Mouse (Mus musculus): ENCODE data around the gene Strip2. TPM values are rescaled to one million over a fixed set of nuclear protein-coding genes. Genes with fewer than 3 reads are reported as not detected.

The Strip2 gene
- 0.84 and 0.96 TPM in 2 replicates for polyA plus RNA-seq (2016; fragmentation: Nextera tagmentation; extraction: Ambion mirVana)

DNA sequence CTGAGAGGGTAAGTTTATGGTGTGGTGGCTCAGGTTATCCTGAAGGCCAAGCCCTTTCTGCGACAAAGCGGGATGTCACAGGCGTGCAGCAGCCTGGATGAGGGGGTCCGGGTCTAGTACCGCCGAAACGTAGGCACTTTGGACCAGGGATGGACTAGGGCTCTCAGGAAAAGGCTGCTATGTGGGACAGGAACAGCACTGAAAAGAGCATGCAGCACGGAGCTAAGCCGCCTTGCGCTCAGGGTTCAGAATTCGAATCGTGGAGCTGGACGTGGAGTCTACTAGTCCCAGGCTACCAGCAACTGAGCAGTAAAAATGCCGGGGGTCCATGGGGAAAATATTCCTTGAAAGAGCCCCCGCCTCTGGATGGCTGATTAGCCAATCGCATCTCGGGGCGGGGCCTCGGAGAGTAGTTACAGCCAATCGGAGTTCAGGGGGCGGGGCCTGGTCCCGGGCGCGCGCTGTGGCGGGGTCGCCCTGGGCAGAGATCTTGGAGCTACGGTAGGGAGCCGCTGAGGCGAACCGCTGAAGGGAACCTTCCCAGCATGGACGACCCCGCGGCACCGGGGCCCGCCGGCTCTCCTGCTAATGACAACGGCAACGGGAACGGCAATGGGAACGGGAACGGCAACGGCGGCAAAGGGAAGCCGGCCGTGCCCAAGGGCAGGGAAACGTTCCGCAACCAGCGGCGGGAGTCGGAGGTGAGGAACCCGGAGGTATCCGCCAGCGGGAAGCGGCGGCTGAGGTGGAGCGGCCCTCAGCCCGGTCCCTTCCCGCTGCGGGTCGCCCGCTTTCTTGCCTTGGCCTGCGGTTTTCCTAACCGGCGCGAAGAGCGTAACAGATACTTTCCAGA is at the start of gene Strip2:
Gene Strip2, plus strand, starts transcription at position 483 of the 853 bp plus-strand sequence.
- H3K4me3 ChIP-seq: peak within 1 kb of the TSS; percentile 65
- ATAC-seq (ENCODE audit: low FRiP score, low read depth): peak; percentile 99
- H3K27ac ChIP-seq (replicated peaks): no peak within 1 kb of the TSS; the same call in 1 of the 2 replicates
- peak within 1 kb of the TSS; percentile 94 for H3K4me2 ChIP-seq (replicated peaks)
- no peaks in the 10 kb centered on the region for H3K9me3 ChIP-seq
- H3K4me1 ChIP-seq: peaks cover 3% of the 10 kb centered on the region; the same call in 1 of the 2 replicates
- peaks cover 35% of the 10 kb centered on the region for H3K27me3 ChIP-seq
- H3K9ac ChIP-seq (replicated peaks): peak within 1 kb of the TSS; percentile 63
- WGBS: 1% methylated on average over 67 of the region's 67 CpGs
- H3K36me3 ChIP-seq: no peaks in the 10 kb centered on the region

- Histone ChIP-seq H3K9me3 (no peaks in the 10 kb centered on the region), H3K4me3 (no peak overlapping the region), H3K27me3 (no peaks in the 10 kb centered on the region), H3K9ac (replicated peaks) (no peak overlapping the region), H3K27ac (replicated peaks) (no peak overlapping the region), H3K4me1 (peaks cover 7% of the 10 kb centered on the region; the same call in 1 of the 2 replicates), H3K4me2 (replicated peaks) (no peak overlapping the region), H3K36me3 (no peaks in the 10 kb centered on the region)
- whole genome bisulfite sequencing: 47% methylated on average over 2 of the region's 2 CpGs
- ATAC-seq (ENCODE audit: low FRiP score, low read depth): no peak
Observed at GRCm38 (mm10) chr6:29868341-29868895, 48.4 kb upstream of the Strip2 start.

DNA sequence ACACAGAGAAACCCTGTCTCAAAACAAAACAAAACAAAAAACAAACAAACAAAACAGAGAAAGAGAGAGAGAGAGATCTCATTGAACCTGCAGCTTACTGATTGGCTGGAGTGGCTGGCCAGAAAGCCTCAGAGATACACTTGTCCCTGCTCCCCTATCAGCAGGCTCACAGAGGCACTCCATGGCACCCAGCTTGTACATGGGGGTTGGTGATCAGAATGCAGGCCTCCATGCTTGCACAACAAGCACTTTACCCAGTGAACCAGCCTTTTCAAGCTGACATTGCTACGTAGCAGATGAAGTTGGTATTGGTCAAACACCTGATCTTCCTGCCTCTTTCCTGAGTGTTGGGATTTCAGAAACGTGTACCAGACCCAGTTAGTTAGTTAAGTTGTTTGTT is 43.2 kb upstream of the Strip2 start:
- no peaks in the 10 kb centered on the region for H3K9me3 ChIP-seq
- H3K9ac ChIP-seq (replicated peaks): no peak overlapping the region
- H3K4me1 ChIP-seq: peaks cover 7% of the 10 kb centered on the region; the same call in 1 of the 2 replicates
- no peak for ATAC-seq (ENCODE audit: low FRiP score, low read depth)
- H3K27me3 ChIP-seq: no peaks in the 10 kb centered on the region
- no peak overlapping the region for H3K4me3 ChIP-seq
- no peak overlapping the region for H3K4me2 ChIP-seq (replicated peaks)
- 83% methylated on average over 2 of the region's 2 CpGs for WGBS
- H3K27ac ChIP-seq (replicated peaks): no peak overlapping the region
- H3K36me3 ChIP-seq: no peaks in the 10 kb centered on the region

GRCm38 (mm10) chr6:29875576-29875975 is 41.2 kb upstream of the Strip2 start:
- Histone ChIP-seq H3K4me1 (no peaks in the 10 kb centered on the region), H3K27me3 (no peaks in the 10 kb centered on the region), H3K9ac (replicated peaks) (no peak overlapping the region), H3K27ac (replicated peaks) (no peak overlapping the region), H3K9me3 (no peaks in the 10 kb centered on the region), H3K4me3 (no peak overlapping the region), H3K4me2 (replicated peaks) (no peak overlapping the region), H3K36me3 (peaks cover 6% of the 10 kb centered on the region; the same call in 1 of the 2 replicates)
- WGBS: 91% methylated on average over 5 of the region's 5 CpGs
- no peak for ATAC-seq (ENCODE audit: low FRiP score, low read depth)

DNA sequence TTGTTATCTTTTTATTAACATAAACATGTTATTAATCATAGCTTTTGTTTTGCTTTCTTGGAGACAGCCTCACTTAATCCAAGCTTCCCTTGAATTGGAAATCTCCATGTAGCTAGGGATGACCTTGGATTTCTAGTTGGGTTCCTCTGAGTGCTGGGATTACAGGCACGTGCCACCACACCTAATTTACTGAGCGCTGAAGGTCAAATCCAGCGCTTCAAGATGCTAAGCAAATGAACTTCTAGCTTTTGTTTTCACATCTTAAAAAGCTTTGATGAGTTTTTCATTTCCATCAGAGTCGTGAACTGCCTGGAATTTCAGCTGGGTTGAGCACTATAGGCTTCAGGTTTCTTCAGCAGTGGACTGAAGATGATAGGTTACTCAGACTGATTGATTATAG is 40.0 kb upstream of the Strip2 start:
- no peaks in the 10 kb centered on the region for H3K9me3 ChIP-seq
- H3K27ac ChIP-seq (replicated peaks): no peak overlapping the region
- H3K4me3 ChIP-seq: no peak overlapping the region
- H3K36me3 ChIP-seq: peaks cover 6% of the 10 kb centered on the region; the same call in 1 of the 2 replicates
- H3K4me2 ChIP-seq (replicated peaks): no peak overlapping the region
- no peak overlapping the region for H3K9ac ChIP-seq (replicated peaks)
- H3K4me1 ChIP-seq: no peaks in the 10 kb centered on the region
- ATAC-seq (ENCODE audit: low FRiP score, low read depth): no peak
- 90% methylated on average over 4 of the region's 4 CpGs for WGBS
- no peaks in the 10 kb centered on the region for H3K27me3 ChIP-seq

- Histone ChIP-seq H3K9me3 (no peaks in the 10 kb centered on the region), H3K4me3 (no peak overlapping the region), H3K4me1 (no peaks in the 10 kb centered on the region), H3K27me3 (no peaks in the 10 kb centered on the region), H3K36me3 (peaks cover 6% of the 10 kb centered on the region; the same call in 1 of the 2 replicates), H3K4me2 (replicated peaks) (no peak overlapping the region), H3K27ac (replicated peaks) (no peak overlapping the region), H3K9ac (replicated peaks) (no peak overlapping the region)
- no peak for ATAC-seq (ENCODE audit: low FRiP score, low read depth)
Observed at GRCm38 (mm10) chr6:29879579-29879978, 37.2 kb upstream of the Strip2 start.

GRCm38 (mm10) chr6:29880796-29881195 is 36.0 kb upstream of the Strip2 start:
- H3K9me3 ChIP-seq: no peaks in the 10 kb centered on the region
- H3K4me1 ChIP-seq: no peaks in the 10 kb centered on the region
- 96% methylated on average over 3 of the region's 3 CpGs for WGBS
- no peak overlapping the region for H3K9ac ChIP-seq (replicated peaks)
- no peak overlapping the region for H3K4me2 ChIP-seq (replicated peaks)
- no peak overlapping the region for H3K4me3 ChIP-seq
- peaks cover 6% of the 10 kb centered on the region; the same call in 1 of the 2 replicates for H3K36me3 ChIP-seq
- H3K27me3 ChIP-seq: no peaks in the 10 kb centered on the region
- no peak for ATAC-seq (ENCODE audit: low FRiP score, low read depth)
- no peak overlapping the region for H3K27ac ChIP-seq (replicated peaks)

DNA sequence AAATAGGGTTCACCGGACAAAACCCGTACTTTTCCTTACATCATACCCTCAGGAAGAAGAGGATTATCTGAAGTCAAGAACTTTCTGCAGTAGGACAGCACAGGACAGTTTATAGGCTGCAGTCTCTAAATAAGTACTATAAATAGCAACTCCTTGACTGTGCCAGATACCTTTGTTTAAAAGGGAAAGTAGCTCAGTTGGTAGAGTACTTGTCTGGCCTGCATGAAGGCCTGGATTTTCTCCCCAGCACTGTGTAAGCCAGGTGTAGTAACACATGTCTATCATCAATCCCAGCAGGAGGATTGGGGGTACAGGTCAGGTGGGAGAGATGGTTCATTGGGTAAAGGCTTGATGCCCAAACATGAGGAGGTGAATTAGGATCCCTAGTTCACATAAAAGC is 34.9 kb upstream of the Strip2 start:
- Histone ChIP-seq H3K36me3 (peaks cover 12% of the 10 kb centered on the region; the same call in 1 of the 2 replicates), H3K4me1 (no peaks in the 10 kb centered on the region), H3K9ac (replicated peaks) (no peak overlapping the region), H3K9me3 (no peaks in the 10 kb centered on the region), H3K27me3 (no peaks in the 10 kb centered on the region), H3K4me3 (no peak overlapping the region), H3K4me2 (replicated peaks) (no peak overlapping the region), H3K27ac (replicated peaks) (no peak overlapping the region)
- ATAC-seq (ENCODE audit: low FRiP score, low read depth): no peak
- 86% methylated on average over 2 of the region's 2 CpGs for WGBS

GRCm38 (mm10) chr6:29882870-29883269 is 33.9 kb upstream of the Strip2 start:
- no peak overlapping the region for H3K4me2 ChIP-seq (replicated peaks)
- no peak overlapping the region for H3K27ac ChIP-seq (replicated peaks)
- no peaks in the 10 kb centered on the region for H3K27me3 ChIP-seq
- no peak for ATAC-seq (ENCODE audit: low FRiP score, low read depth)
- no peak overlapping the region for H3K9ac ChIP-seq (replicated peaks)
- WGBS: 77% methylated on average over 6 of the region's 6 CpGs
- peaks cover 12% of the 10 kb centered on the region; the same call in 1 of the 2 replicates for H3K36me3 ChIP-seq
- H3K4me1 ChIP-seq: no peaks in the 10 kb centered on the region
- H3K9me3 ChIP-seq: no peaks in the 10 kb centered on the region
- H3K4me3 ChIP-seq: no peak overlapping the region

- H3K27me3 ChIP-seq: no peaks in the 10 kb centered on the region
- no peak for ATAC-seq (ENCODE audit: low FRiP score, low read depth)
Observed at GRCm38 (mm10) chr6:29891151-29891550, 25.7 kb upstream of the Strip2 start.

DNA sequence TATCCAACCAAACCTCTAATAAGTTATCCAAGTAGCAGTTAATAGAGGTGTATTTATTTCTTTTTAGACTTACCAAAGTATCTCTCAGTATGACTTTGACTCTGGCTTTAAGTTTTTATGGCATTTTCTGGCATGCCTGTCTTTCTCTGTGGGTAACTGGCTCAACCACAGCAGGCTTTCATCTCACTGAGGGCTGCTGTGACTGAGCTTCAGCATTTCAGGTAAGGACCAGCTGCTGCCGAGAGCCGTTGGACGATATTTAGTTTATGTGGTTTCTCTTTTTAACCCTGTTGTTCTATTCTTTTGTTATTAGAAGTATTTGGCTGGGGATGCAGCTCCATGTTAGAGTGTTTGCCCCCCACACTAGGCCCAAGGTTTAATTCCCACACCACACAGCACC is 19.8 kb upstream of the Strip2 start:
- Histone ChIP-seq H3K4me3 (no peak overlapping the region), H3K36me3 (peaks cover 17% of the 10 kb centered on the region), H3K9ac (replicated peaks) (no peak overlapping the region), H3K4me2 (replicated peaks) (no peak overlapping the region), H3K9me3 (no peaks in the 10 kb centered on the region), H3K27ac (replicated peaks) (no peak overlapping the region), H3K4me1 (no peaks in the 10 kb centered on the region), H3K27me3 (no peaks in the 10 kb centered on the region)
- 95% methylated on average over 3 of the region's 3 CpGs for WGBS
- no peak for ATAC-seq (ENCODE audit: low FRiP score, low read depth)

More at GRCm38 (mm10) chr6:29891151-29891550, 25.7 kb upstream of the Strip2 start:
- Histone ChIP-seq H3K27ac (replicated peaks) (no peak overlapping the region), H3K36me3 (peaks cover 7% of the 10 kb centered on the region; the same call in 1 of the 2 replicates), H3K4me2 (replicated peaks) (no peak overlapping the region), H3K9me3 (no peaks in the 10 kb centered on the region), H3K4me1 (no peaks in the 10 kb centered on the region), H3K4me3 (no peak overlapping the region), H3K9ac (replicated peaks) (no peak overlapping the region)
- WGBS: 72% methylated on average over 11 of the region's 11 CpGs

DNA sequence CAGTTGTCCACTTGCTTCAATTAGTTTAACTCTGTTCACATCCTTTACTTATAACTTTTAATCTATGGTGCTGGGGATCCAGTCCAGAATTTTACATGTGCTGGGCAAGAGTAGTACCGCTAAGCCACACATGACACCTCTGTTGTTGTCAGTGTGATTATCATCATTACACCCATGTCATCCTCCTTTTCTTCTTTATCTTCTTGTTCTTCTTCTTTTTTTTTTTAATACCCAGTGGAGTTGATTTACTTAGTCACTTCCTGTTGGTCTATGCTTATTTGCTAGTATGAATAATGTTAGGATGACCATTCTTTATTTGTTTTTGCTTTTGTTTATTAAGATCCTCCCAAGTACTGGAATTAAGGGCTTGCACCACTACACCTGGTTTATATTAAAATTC is 15.4 kb upstream of the Strip2 start:
- no peak overlapping the region for H3K9ac ChIP-seq (replicated peaks)
- no peaks in the 10 kb centered on the region for H3K9me3 ChIP-seq
- H3K4me2 ChIP-seq (replicated peaks): no peak overlapping the region
- no peak overlapping the region for H3K4me3 ChIP-seq
- no peaks in the 10 kb centered on the region for H3K4me1 ChIP-seq
- 97% methylated on average over 1 of the region's 1 CpGs for WGBS
- H3K27me3 ChIP-seq: no peaks in the 10 kb centered on the region
- H3K27ac ChIP-seq (replicated peaks): no peak overlapping the region
- H3K36me3 ChIP-seq: peaks cover 13% of the 10 kb centered on the region
- ATAC-seq (ENCODE audit: low FRiP score, low read depth): no peak
